Mouse (Mus musculus) heart, postnatal 0 days (tissue): ENCODE measurements around the gene Dnajc11. TPM values are rescaled to one million over a fixed set of nuclear protein-coding genes. Genes with fewer than 3 reads are reported as not detected.

Experiments
- ATAC-seq: fragments of 200-750 bp; cut with Nextera tagmentation; 2 replicates; pipeline ENCODE4 v1.8.0; 2017; ENCODE audit warnings: low read depth, moderate number of reproducible peaks, moderate library complexity; ENCODE audit not compliant: insufficient read depth
- DNase-seq: peaks from one replicate; pipeline ENCODE4 v3.0.0-alpha.2; 2016; ENCODE audit warnings: low spot score
- H3K27ac ChIP-seq: fragments of 300-500 bp; sonication (generic); 2 replicates; pipeline ENCODE4 v1.5.1; 2014; ENCODE audit warnings: low read depth, mild to moderate bottlenecking
- H3K27me3 ChIP-seq: fragments of 300-500 bp; sonication (generic); 2 replicates; pipeline ENCODE4 v1.6.1; 2014; ENCODE audit warnings: low read length, mixed read lengths; ENCODE audit not compliant: control insufficient read depth, insufficient read depth
- H3K36me3 ChIP-seq: fragments of 300-500 bp; sonication (generic); replicated peaks from 2 replicates; pipeline ENCODE4 v1.6.1; 2014; ENCODE audit warnings: low read length, mixed read lengths; ENCODE audit not compliant: control insufficient read depth, insufficient read depth
- H3K4me1 ChIP-seq: fragments of 300-500 bp; sonication (generic); 2 replicates; pipeline ENCODE4 v1.6.1; 2014; ENCODE audit warnings: antibody characterized with exemption; ENCODE audit not compliant: control insufficient read depth, insufficient read depth
- H3K4me2 ChIP-seq: fragments of 300-500 bp; sonication (generic); 2 replicates; pipeline ENCODE4 v1.6.1; 2014; ENCODE audit warnings: low read depth, mild to moderate bottlenecking, low read length, moderate library complexity
- H3K4me3 ChIP-seq: fragments of 300-500 bp; sonication (generic); 2 replicates; pipeline ENCODE4 v1.5.1; 2014; ENCODE audit warnings: low read depth, low read length
- H3K9ac ChIP-seq: fragments of 300-500 bp; sonication (generic); replicated peaks from 2 replicates; pipeline ENCODE4 v1.6.1; 2014; ENCODE audit warnings: low read depth, low read length, mixed read lengths
- H3K9me3 ChIP-seq: fragments of 300-500 bp; sonication (generic); replicated peaks from 2 replicates; pipeline ENCODE4 v1.6.1; 2016; ENCODE audit warnings: low read length; ENCODE audit not compliant: control insufficient read depth
- CTCF ChIP-seq: IDR thresholded peaks from 2 replicates; pipeline ENCODE4 v1.5.1; 2016; ENCODE audit warnings: antibody characterized with exemption, control low read depth, low read depth
- EP300 ChIP-seq: IDR thresholded peaks from 2 replicates; pipeline ENCODE4 v1.6.1; 2016; ENCODE audit warnings: antibody characterized with exemption, low read depth
- WGBS: fragments of 180-500 bp; shearing (Covaris S2); extraction: QIAGEN DNeasy Blood & Tissue Kit; methylation state at CpG from one replicate; pipeline ENCODE4 v1.1.7; 2014; 5-methylcytosine and 5-hydroxymethylcytosine counted together
- polyA plus RNA-seq: library from polyadenylated mRNA; unstranded; fragments of >200 nt; fragmentation: Nextera tagmentation; extraction: Ambion mirVana; gene quantifications from 2 replicates; pipeline ENCODE4 v1.2.1, GENCODE M21; 2015
- total RNA-seq: library from RNA; depleted of rRNA; stranded (reverse); fragments of >200 nt; gene quantifications from 2 replicates; pipeline ENCODE4 v1.2.3, GENCODE M21; 2014; ENCODE audit warnings: low replicate concordance

The Dnajc11 gene
- total and polyA plus RNA-seq, 2 experiments from 2014 or later: 47.7 to 95.3 TPM

GRCm38 (mm10) chr4:151916271-151916670 is 17.2 kb upstream of the Dnajc11 start:
- H3K4me3 ChIP-seq: no peak overlapping the region
- H3K27ac ChIP-seq: no peak overlapping the region
- H3K4me1 ChIP-seq: no peaks in the 10 kb centered on the region
- no peaks in the 10 kb centered on the region for H3K27me3 ChIP-seq
- H3K9ac ChIP-seq: no peak overlapping the region
- no peaks in the 10 kb centered on the region for H3K36me3 ChIP-seq
- ATAC-seq (no peak), DNase-seq (no peak)
- WGBS: 84% methylated on average over 11 of the region's 11 CpGs
- no peak overlapping the region for H3K4me2 ChIP-seq
- H3K9me3 ChIP-seq: 0 out of 2 replicates have a peak, but pooled peaks cover 2% of the 10 kb centered on the region
- no peak for TF ChIP-seq CTCF
- no peak for TF ChIP-seq EP300

- Histone ChIP-seq H3K27me3 (no peaks in the 10 kb centered on the region), H3K4me2 (no peak overlapping the region), H3K9ac (no peak overlapping the region), H3K9me3 (peaks cover 3% of the 10 kb centered on the region; the same call in 1 of the 2 replicates), H3K36me3 (no peaks in the 10 kb centered on the region), H3K4me3 (no peak overlapping the region), H3K27ac (no peak overlapping the region), H3K4me1 (no peaks in the 10 kb centered on the region)
- ATAC-seq: no peak
- no peak for DNase-seq
- TF ChIP-seq CTCF (no peak), EP300 (no peak)
- WGBS: 73% methylated on average over 20 of the region's 20 CpGs
These were observed 14.2 kb upstream of the Dnajc11 start for GRCm38 (mm10) chr4:151919135-151919840.

DNA sequence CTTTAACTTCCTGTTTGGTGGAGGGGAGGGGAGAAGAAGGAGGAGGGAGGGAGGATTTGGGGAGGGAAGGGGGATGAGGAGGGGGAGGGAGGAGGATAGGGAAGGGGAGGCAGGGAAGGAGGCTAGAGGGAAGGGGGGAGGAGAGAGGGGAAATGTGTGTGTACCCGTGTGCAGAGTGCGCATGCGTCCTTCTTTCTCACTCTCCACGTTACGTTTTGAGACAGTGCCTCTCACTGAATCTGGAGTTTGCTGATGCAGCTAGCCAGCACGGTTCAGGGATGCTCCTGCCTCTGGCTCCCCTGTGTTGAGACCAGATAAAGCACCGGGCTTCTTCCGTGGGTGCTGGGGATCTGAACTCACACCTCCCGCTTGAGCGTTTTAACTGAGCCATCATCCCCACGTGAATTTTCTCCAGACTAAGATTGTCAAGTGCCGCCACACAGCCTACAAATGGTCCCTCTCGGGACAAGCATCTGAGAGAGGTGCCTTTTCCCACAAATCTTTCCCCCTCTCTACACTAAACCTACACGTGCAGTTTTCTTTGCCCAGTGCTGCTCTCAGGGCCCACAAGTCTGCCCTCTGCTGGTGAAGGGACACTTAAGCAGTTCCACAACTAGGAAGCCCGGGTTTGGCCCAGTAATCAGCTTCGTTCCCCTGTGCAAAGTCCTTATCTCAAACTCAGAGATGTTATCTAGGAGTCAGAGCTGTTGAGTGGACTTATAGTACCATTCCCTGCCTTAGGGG is 13.4 kb upstream of the Dnajc11 start:
- DNase-seq: peak; percentile 65
- peak; percentile 71; the same call in 1 of the 2 replicates for ATAC-seq
- no peak overlapping the region for H3K27ac ChIP-seq
- no peak overlapping the region for H3K4me3 ChIP-seq
- WGBS: 26% methylated on average over 16 of the region's 16 CpGs
- H3K9me3 ChIP-seq: peaks cover 3% of the 10 kb centered on the region; the same call in 1 of the 2 replicates
- H3K36me3 ChIP-seq: no peaks in the 10 kb centered on the region
- H3K27me3 ChIP-seq: no peaks in the 10 kb centered on the region
- H3K9ac ChIP-seq: no peak overlapping the region
- no peaks in the 10 kb centered on the region for H3K4me1 ChIP-seq
- TF ChIP-seq CTCF: peak; percentile 82
- no peak for TF ChIP-seq EP300
- peak overlapping the region; percentile 23 for H3K4me2 ChIP-seq

GRCm38 (mm10) chr4:151922124-151922523 is 11.4 kb upstream of the Dnajc11 start:
- TF ChIP-seq EP300 (no peak), CTCF (no peak)
- no peak overlapping the region for H3K4me2 ChIP-seq
- no peak overlapping the region for H3K27ac ChIP-seq
- H3K36me3 ChIP-seq: no peaks in the 10 kb centered on the region
- H3K9ac ChIP-seq: no peak overlapping the region
- no peak overlapping the region for H3K4me3 ChIP-seq
- H3K9me3 ChIP-seq: peaks cover 3% of the 10 kb centered on the region; the same call in 1 of the 2 replicates
- DNase-seq (no peak), ATAC-seq (no peak)
- H3K27me3 ChIP-seq: no peaks in the 10 kb centered on the region
- WGBS: 90% methylated on average over 3 of the region's 3 CpGs
- no peaks in the 10 kb centered on the region for H3K4me1 ChIP-seq

DNA sequence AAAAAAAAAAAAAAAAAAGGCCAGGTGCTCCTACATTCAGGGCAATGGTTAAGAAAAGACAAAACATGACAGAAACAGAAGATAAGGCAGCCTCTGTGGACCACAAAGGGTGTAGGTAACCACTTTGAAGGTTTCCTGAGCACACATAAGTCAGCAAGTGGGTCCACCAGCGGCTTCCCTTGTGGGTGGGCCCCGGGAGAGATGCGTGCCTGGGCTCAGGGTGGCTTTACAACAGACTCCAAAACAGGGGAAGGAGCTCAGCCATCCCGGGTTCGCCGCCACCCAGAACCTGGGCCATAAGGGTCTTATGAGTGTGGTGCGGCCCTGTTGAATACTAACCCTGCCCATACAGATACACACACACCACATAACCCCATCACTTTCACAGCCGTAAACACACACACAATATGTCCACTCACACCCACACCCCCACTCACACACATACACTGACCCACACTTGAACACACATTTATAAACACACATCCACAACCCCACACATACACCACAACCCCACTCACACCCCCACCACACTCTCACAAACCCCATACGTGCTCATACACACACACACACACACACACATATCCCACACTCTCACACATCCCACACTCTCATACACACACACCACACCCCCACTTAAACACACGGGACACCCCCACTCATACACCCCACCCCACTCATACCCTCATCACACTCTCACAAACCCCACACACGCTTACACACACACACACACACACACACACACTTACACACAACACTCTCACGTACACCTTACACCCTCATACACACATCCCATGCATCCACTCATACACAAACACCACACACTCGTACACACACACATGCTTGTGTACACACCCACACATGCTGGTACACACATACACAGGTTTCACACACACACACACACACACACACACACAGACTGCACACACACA is 651 bp upstream of the Dnajc11 start:
- Histone ChIP-seq H3K9ac (no peak overlapping the region), H3K4me2 (0 out of 2 replicates have a peak overlapping the region, but pooled peaks have one; percentile 33), H3K4me1 (peaks cover 10% of the 10 kb centered on the region), H3K9me3 (no peaks in the 10 kb centered on the region), H3K36me3 (no peaks in the 10 kb centered on the region), H3K27me3 (no peaks in the 10 kb centered on the region), H3K27ac (no peak overlapping the region), H3K4me3 (peak overlapping the region; percentile 90)
- TF ChIP-seq EP300 (no peak), CTCF (no peak)
- no peak for DNase-seq
- 69% methylated on average over 13 of the region's 13 CpGs for WGBS
- ATAC-seq: no peak; the same call in 1 of the 2 replicates
